Mouse (Mus musculus) ES-E14 (cell line): ENCODE measurements around the gene Pth1r. TPM values are rescaled to one million over a fixed set of nuclear protein-coding genes. Genes with fewer than 3 reads are reported as not detected.
A peak's percentile ranks its signal among the peaks of the same experiment; 100 is the strongest.

Experiments
- DNase-seq: peaks from one replicate; pipeline ENCODE4 v3.0.0-alpha.2; 2013; ENCODE audit warnings: low read depth, low spot score
- H3K27ac ChIP-seq: 2 replicates; pipeline ENCODE4 v1.5.1; 2012; ENCODE audit warnings: low read depth, mild to moderate bottlenecking, low read length, moderate library complexity, mixed read lengths; ENCODE audit not compliant: poor library complexity, insufficient read depth, severe bottlenecking
- H3K36me3 ChIP-seq: 2 replicates; pipeline ENCODE4 v1.6.1; 2012; ENCODE audit warnings: mild to moderate bottlenecking, low read length, moderate library complexity, mixed read lengths; ENCODE audit not compliant: control insufficient read depth, poor library complexity, insufficient read depth, severe bottlenecking
- H3K4me1 ChIP-seq, 2 experiments: fragments of 150-350 bp in 1 of 2; sonication (generic) in 1 of 2; 2 replicates each; pipeline ENCODE4 v1.6.1; 2012; ENCODE audit warnings: low read length in 2 of 2, mild to moderate bottlenecking in 1 of 2, mixed read lengths in 1 of 2; ENCODE audit not compliant: control insufficient read depth in 2 of 2, insufficient read depth in 2 of 2, poor library complexity in 1 of 2
- H3K4me3 ChIP-seq, 2 experiments: fragments of 150-350 bp in 1 of 2; sonication (generic) in 1 of 2; 2 replicates each; pipeline ENCODE4 v1.5.1; 2012; ENCODE audit warnings: low read length in 2 of 2, low read depth in 1 of 2, mild to moderate bottlenecking in 1 of 2, mixed read lengths in 1 of 2; ENCODE audit not compliant: insufficient read depth in 1 of 2, poor library complexity in 1 of 2, severe bottlenecking in 1 of 2
- H3K9ac ChIP-seq: 2 replicates; pipeline ENCODE4 v1.6.1; 2012; ENCODE audit warnings: low read depth, mild to moderate bottlenecking, low read length, mixed read lengths; ENCODE audit not compliant: poor library complexity, insufficient read depth, severe bottlenecking
- H3K9me3 ChIP-seq: fragments of 150-350 bp; sonication (generic); 2 replicates; pipeline ENCODE4 v1.6.1; 2012; ENCODE audit warnings: low read depth, mild to moderate bottlenecking, low read length; ENCODE audit not compliant: control insufficient read depth, insufficient read depth
- CHD2 ChIP-seq: IDR thresholded peaks from 2 replicates; pipeline ENCODE4 v1.6.1; 2014; ENCODE audit warnings: mild to moderate bottlenecking, low read depth, low read length, inconsistent platforms
- HCFC1 ChIP-seq: IDR thresholded peaks from 2 replicates; pipeline ENCODE4 v1.6.1; 2012; ENCODE audit warnings: low read length, inconsistent platforms, borderline replicate concordance; ENCODE audit not compliant: insufficient read depth
- MAFK ChIP-seq: IDR thresholded peaks from 2 replicates; pipeline ENCODE4 v1.6.1; 2014; ENCODE audit warnings: mild to moderate bottlenecking, low read depth, low read length, inconsistent platforms; ENCODE audit not compliant: insufficient read depth
- ZC3H11A ChIP-seq: IDR thresholded peaks from 2 replicates; pipeline ENCODE4 v1.6.1; 2012; ENCODE audit warnings: low read depth, mild to moderate bottlenecking, inconsistent platforms, low read length, borderline replicate concordance
- ZNF384 ChIP-seq: IDR thresholded peaks from 2 replicates; pipeline ENCODE4 v1.6.1; 2012; ENCODE audit warnings: low read depth, low read length, inconsistent platforms
- in situ Hi-C, 2 experiments: fragments of 600-800 bp; cut with MboI; formaldehyde crosslinking; loops; one replicate each; pipeline ENCODE4 v1.15.1; 2025; ENCODE audit warnings: low sequenced_read_pairs in 2 of 2, inconsistent platforms in 1 of 2; ENCODE audit not compliant: unreplicated experiment in 2 of 2
- total RNA-seq: library from RNA; depleted of rRNA; stranded (reverse); fragments of 300-350 nt; gene quantifications from 2 replicates; pipeline ENCODE4 v1.2.3, GENCODE M21; 2012

Gene Pth1r
- total RNA-seq, 1 experiment, result 6.8 TPM

GRCm38 (mm10) chr9:110745752-110746151 lies 1.2 kb downstream of the Pth1r start:
- TF ChIP-seq ZC3H11A, result no peak
- no peak for TF ChIP-seq ZNF384
- no peak for TF ChIP-seq CHD2
- TF ChIP-seq MAFK, result no peak
- TF ChIP-seq HCFC1, result no peak
- Histone ChIP-seq H3K36me3 (no peaks in the 10 kb centered on the region), H3K9ac (no peak overlapping the region), H3K4me1 (peaks cover 0 to 4% of the 10 kb centered on the region in 2 experiments; a peak in 2 of 4 replicates), H3K27ac (no peak overlapping the region), H3K4me3 (no peak overlapping the region), H3K9me3 (no peaks in the 10 kb centered on the region)
- no peak for DNase-seq
- in situ Hi-C loops, result no loop called here

- H3K4me1 ChIP-seq, result peaks cover 0 to 2% of the 10 kb centered on the region in 2 experiments; a peak in 2 of 4 replicates
Observed at GRCm38 (mm10) chr9:110743456-110744323, 3.3 kb downstream of the Pth1r start.

GRCm38 (mm10) chr9:110742951-110743455 lies 3.9 kb downstream of the Pth1r start:
- no peaks in the 10 kb centered on the region for H3K36me3 ChIP-seq

More at GRCm38 (mm10) chr9:110743456-110744323, 3.3 kb downstream of the Pth1r start:
- no peak for DNase-seq
- in situ Hi-C loops, result no loop called here
- peak overlapping the region; percentile 52; the same call in 1 of the 2 replicates for H3K9ac ChIP-seq
- TF ChIP-seq MAFK, result no peak
- TF ChIP-seq ZNF384, result no peak
- no peak for TF ChIP-seq CHD2
- TF ChIP-seq ZC3H11A, result no peak
- TF ChIP-seq HCFC1, result no peak
- H3K9me3 ChIP-seq, result no peaks in the 10 kb centered on the region
- H3K27ac ChIP-seq, result no peak overlapping the region
- H3K36me3 ChIP-seq, result no peaks in the 10 kb centered on the region
- H3K4me3 ChIP-seq, result peak overlapping the region; percentile 74 to 92

GRCm38 (mm10) chr9:110742295-110742950 lies 4.5 kb downstream of the Pth1r start:
- Histone ChIP-seq H3K4me3 (peak overlapping the region; percentile 74 to 92), H3K36me3 (no peaks in the 10 kb centered on the region), H3K4me1 (peaks cover 0 to 2% of the 10 kb centered on the region in 2 experiments; a peak in 2 of 4 replicates), H3K9ac (peak overlapping the region; percentile 73), H3K27ac (no peak overlapping the region), H3K9me3 (no peaks in the 10 kb centered on the region)
- TF ChIP-seq ZC3H11A, result no peak
- in situ Hi-C loops, result no loop called here
- no peak for DNase-seq

More at GRCm38 (mm10) chr9:110742951-110743455, 3.9 kb downstream of the Pth1r start:
- no peak for DNase-seq
- TF ChIP-seq CHD2, result no peak
- peaks cover 0 to 2% of the 10 kb centered on the region in 2 experiments; a peak in 2 of 4 replicates for H3K4me1 ChIP-seq
- in situ Hi-C loops, result no loop called here
- H3K4me3 ChIP-seq, result peak overlapping the region; percentile 74 to 92
- H3K9ac ChIP-seq, result peak overlapping the region; percentile 73
- no peak overlapping the region for H3K27ac ChIP-seq
- H3K9me3 ChIP-seq, result no peaks in the 10 kb centered on the region
